Mouse (Mus musculus): Measurements from ENCODE around the gene St3gal2.
A peak's percentile ranks its signal among the peaks of the same experiment; 100 is the strongest.

The St3gal2 gene

GRCm38 (mm10) chr8:110919341-110920031 is at the start of gene St3gal2:
TSS of gene St3gal2 (plus strand) at chr8:110919922.
- Histone ChIP-seq H3K36me3 (ENCODE audit: insufficient read depth, low read length) (no peaks in the 10 kb centered on the region), H3K27me3 (ENCODE audit: insufficient read depth, low read length) (no peaks in the 10 kb centered on the region)
- TF ChIP-seq CTCF (conservative IDR thresholded peaks at IDR 0.05; ENCODE audit: low read length) = no peak

GRCm38 (mm10) chr8:110870501-110870900 is 49.2 kb upstream of the St3gal2 start:
- Histone ChIP-seq H3K9me3 (ENCODE audit: low read length) (no peaks in the 10 kb centered on the region), H3K4me1 (replicated peaks; ENCODE audit: low read depth, low read length) (no peaks in the 10 kb centered on the region), H3K4me3 (replicated peaks; ENCODE audit: low read length) (no peak overlapping the region), H3K36me3 (ENCODE audit: insufficient read depth, low read length) (peaks cover 97% of the 10 kb centered on the region), H3K27me3 (ENCODE audit: insufficient read depth, low read length) (no peaks in the 10 kb centered on the region)
- TF ChIP-seq NANOG (IDR thresholded peaks at IDR 0.05; ENCODE audit: borderline replicate concordance, low read length) = peak; percentile 63; the same call in 1 of the 2 replicates
- no peak for TF ChIP-seq POU5F1 (IDR thresholded peaks at IDR 0.05; ENCODE audit: borderline replicate concordance, low read length)
- no peak for TF ChIP-seq CTCF (conservative IDR thresholded peaks at IDR 0.05; ENCODE audit: low read length)

More at GRCm38 (mm10) chr8:110919341-110920031, at the start of gene St3gal2:
- H3K9me3 ChIP-seq (ENCODE audit: low read length) = no peaks in the 10 kb centered on the region
- peaks cover 56% of the 10 kb centered on the region for H3K4me1 ChIP-seq (replicated peaks; ENCODE audit: low read depth, low read length)
- peak within 1 kb of the TSS; percentile 82 for H3K4me3 ChIP-seq (replicated peaks; ENCODE audit: low read length)

GRCm38 (mm10) chr8:110877862-110878261 is 41.9 kb upstream of the St3gal2 start:
- H3K27me3 ChIP-seq (ENCODE audit: insufficient read depth, low read length) = no peaks in the 10 kb centered on the region
- H3K4me3 ChIP-seq (replicated peaks; ENCODE audit: low read length) = no peak overlapping the region
- no peaks in the 10 kb centered on the region for H3K9me3 ChIP-seq (ENCODE audit: low read length)
- peaks cover 20% of the 10 kb centered on the region for H3K4me1 ChIP-seq (replicated peaks; ENCODE audit: low read depth, low read length)
- TF ChIP-seq POU5F1 (IDR thresholded peaks at IDR 0.05; ENCODE audit: borderline replicate concordance, low read length) (no peak), CTCF (conservative IDR thresholded peaks at IDR 0.05; ENCODE audit: low read length) (no peak), NANOG (IDR thresholded peaks at IDR 0.05; ENCODE audit: borderline replicate concordance, low read length) (no peak)
- peaks cover 95% of the 10 kb centered on the region for H3K36me3 ChIP-seq (ENCODE audit: insufficient read depth, low read length)

GRCm38 (mm10) chr8:110881741-110882310 is 37.9 kb upstream of the St3gal2 start:
- Histone ChIP-seq H3K27me3 (ENCODE audit: insufficient read depth, low read length) (no peaks in the 10 kb centered on the region), H3K4me1 (replicated peaks; ENCODE audit: low read depth, low read length) (peaks cover 41% of the 10 kb centered on the region), H3K36me3 (ENCODE audit: insufficient read depth, low read length) (peaks cover 92% of the 10 kb centered on the region), H3K9me3 (ENCODE audit: low read length) (no peaks in the 10 kb centered on the region), H3K4me3 (replicated peaks; ENCODE audit: low read length) (no peak overlapping the region)
- TF ChIP-seq CTCF (conservative IDR thresholded peaks at IDR 0.05; ENCODE audit: low read length) (no peak), POU5F1 (IDR thresholded peaks at IDR 0.05; ENCODE audit: borderline replicate concordance, low read length) (no peak), NANOG (IDR thresholded peaks at IDR 0.05; ENCODE audit: borderline replicate concordance, low read length) (no peak)

- Histone ChIP-seq H3K4me1 (replicated peaks; ENCODE audit: low read depth, low read length) (peaks cover 58% of the 10 kb centered on the region), H3K4me3 (replicated peaks; ENCODE audit: low read length) (no peak overlapping the region), H3K27me3 (ENCODE audit: insufficient read depth, low read length) (no peaks in the 10 kb centered on the region), H3K36me3 (ENCODE audit: insufficient read depth, low read length) (peaks cover 73% of the 10 kb centered on the region), H3K9me3 (ENCODE audit: low read length) (no peaks in the 10 kb centered on the region)
- no peak for TF ChIP-seq POU5F1 (IDR thresholded peaks at IDR 0.05; ENCODE audit: borderline replicate concordance, low read length)
- TF ChIP-seq NANOG (IDR thresholded peaks at IDR 0.05; ENCODE audit: borderline replicate concordance, low read length) = no peak
- no peak for TF ChIP-seq CTCF (conservative IDR thresholded peaks at IDR 0.05; ENCODE audit: low read length)
Measured at GRCm38 (mm10) chr8:110883824-110884223, 35.9 kb upstream of the St3gal2 start.

- H3K36me3 ChIP-seq (ENCODE audit: insufficient read depth, low read length) = peaks cover 60% of the 10 kb centered on the region
- peak overlapping the region; percentile 74 for H3K4me3 ChIP-seq (replicated peaks; ENCODE audit: low read length)
- peaks cover 60% of the 10 kb centered on the region for H3K4me1 ChIP-seq (replicated peaks; ENCODE audit: low read depth, low read length)
- H3K9me3 ChIP-seq (ENCODE audit: low read length) = no peaks in the 10 kb centered on the region
- TF ChIP-seq CTCF (conservative IDR thresholded peaks at IDR 0.05; ENCODE audit: low read length) (no peak), NANOG (IDR thresholded peaks at IDR 0.05; ENCODE audit: borderline replicate concordance, low read length) (no peak), POU5F1 (IDR thresholded peaks at IDR 0.05; ENCODE audit: borderline replicate concordance, low read length) (no peak)
- H3K27me3 ChIP-seq (ENCODE audit: insufficient read depth, low read length) = no peaks in the 10 kb centered on the region
Measured at GRCm38 (mm10) chr8:110886634-110887033, 33.1 kb upstream of the St3gal2 start.

GRCm38 (mm10) chr8:110887551-110887950 is 32.2 kb upstream of the St3gal2 start:
- TF ChIP-seq POU5F1 (IDR thresholded peaks at IDR 0.05; ENCODE audit: borderline replicate concordance, low read length) (no peak), CTCF (conservative IDR thresholded peaks at IDR 0.05; ENCODE audit: low read length) (no peak), NANOG (IDR thresholded peaks at IDR 0.05; ENCODE audit: borderline replicate concordance, low read length) (no peak)
- H3K9me3 ChIP-seq (ENCODE audit: low read length) = no peaks in the 10 kb centered on the region
- H3K27me3 ChIP-seq (ENCODE audit: insufficient read depth, low read length) = no peaks in the 10 kb centered on the region
- H3K36me3 ChIP-seq (ENCODE audit: insufficient read depth, low read length) = peaks cover 51% of the 10 kb centered on the region
- peaks cover 56% of the 10 kb centered on the region for H3K4me1 ChIP-seq (replicated peaks; ENCODE audit: low read depth, low read length)
- peak overlapping the region; percentile 74 for H3K4me3 ChIP-seq (replicated peaks; ENCODE audit: low read length)

- H3K36me3 ChIP-seq (ENCODE audit: insufficient read depth, low read length) = peaks cover 44% of the 10 kb centered on the region
- H3K9me3 ChIP-seq (ENCODE audit: low read length) = no peaks in the 10 kb centered on the region
- H3K4me1 ChIP-seq (replicated peaks; ENCODE audit: low read depth, low read length) = peaks cover 49% of the 10 kb centered on the region
- H3K27me3 ChIP-seq (ENCODE audit: insufficient read depth, low read length) = 0 out of 2 replicates have a peak, but pooled peaks cover under 1% of the 10 kb centered on the region
- TF ChIP-seq NANOG (IDR thresholded peaks at IDR 0.05; ENCODE audit: borderline replicate concordance, low read length) = no peak
- no peak for TF ChIP-seq POU5F1 (IDR thresholded peaks at IDR 0.05; ENCODE audit: borderline replicate concordance, low read length)
- no peak for TF ChIP-seq CTCF (conservative IDR thresholded peaks at IDR 0.05; ENCODE audit: low read length)
- H3K4me3 ChIP-seq (replicated peaks; ENCODE audit: low read length) = peak overlapping the region; percentile 72
Measured at GRCm38 (mm10) chr8:110888441-110888840, 31.3 kb upstream of the St3gal2 start.

Data from E14TG2a.4 (cell line).